Mouse (Mus musculus) liver, embryonic 16.5 days (tissue): ENCODE data around the gene Gm12166. TPM values are rescaled to one million over a fixed set of nuclear protein-coding genes. Genes with fewer than 3 reads are reported as not detected.
A peak's percentile ranks its signal among the peaks of the same experiment; 100 is the strongest.

Experiments
- ATAC-seq: fragments of 200-750 bp; cut with Nextera tagmentation; 2 replicates; pipeline ENCODE4 v1.8.0; 2017; ENCODE audit warnings: low read depth, mild to moderate bottlenecking, moderate number of reproducible peaks, moderate library complexity
- H3K27ac ChIP-seq: fragments of 300-500 bp; sonication (generic); 2 replicates; pipeline ENCODE4 v1.5.1; 2014; ENCODE audit warnings: mild to moderate bottlenecking, low read length
- H3K27me3 ChIP-seq: fragments of 300-500 bp; sonication (generic); 2 replicates; pipeline ENCODE4 v1.6.1; 2014; ENCODE audit warnings: low read depth, low read length, mixed read lengths; ENCODE audit not compliant: control insufficient read depth, insufficient read depth
- H3K36me3 ChIP-seq: fragments of 300-500 bp; sonication (generic); 2 replicates; pipeline ENCODE4 v1.6.1; 2014; ENCODE audit warnings: mild to moderate bottlenecking; ENCODE audit not compliant: control insufficient read depth, insufficient read depth
- H3K4me1 ChIP-seq: fragments of 300-500 bp; sonication (generic); 2 replicates; pipeline ENCODE4 v1.6.1; 2014; ENCODE audit warnings: low read depth, low read length, mixed read lengths; ENCODE audit not compliant: control insufficient read depth
- H3K4me2 ChIP-seq: fragments of 300-500 bp; sonication (generic); 2 replicates; pipeline ENCODE4 v1.6.1; 2014; ENCODE audit warnings: low read depth, low read length, mixed read lengths
- H3K4me3 ChIP-seq: fragments of 300-500 bp; sonication (generic); 2 replicates; pipeline ENCODE4 v1.5.1; 2014; ENCODE audit warnings: low read depth, mild to moderate bottlenecking, low read length
- H3K9ac ChIP-seq: fragments of 300-500 bp; sonication (generic); 2 replicates; pipeline ENCODE4 v1.6.1; 2014; ENCODE audit warnings: low read depth, low read length
- H3K9me3 ChIP-seq: fragments of 300-500 bp; sonication (generic); replicated peaks from 2 replicates; pipeline ENCODE4 v1.6.1; 2016; ENCODE audit warnings: low read length; ENCODE audit not compliant: control insufficient read depth
- WGBS: fragments of 180-500 bp; shearing (Covaris S2); extraction: QIAGEN DNeasy Blood & Tissue Kit; methylation state at CpG from one replicate; pipeline ENCODE4 v1.1.7; 2014; ENCODE audit not compliant: insufficient replicate concordance; 5-methylcytosine and 5-hydroxymethylcytosine counted together
- polyA plus RNA-seq: library from polyadenylated mRNA; unstranded; fragments of >200 nt; fragmentation: Nextera tagmentation; extraction: Ambion mirVana; gene quantifications from 2 replicates; pipeline ENCODE4 v1.2.1, GENCODE M21; 2015

Gm12166 gene
- polyA plus RNA-seq, 1 experiment from 2014 or later: 2.9 TPM

GRCm38 (mm10) chr11:46068756-46069407 is 16.8 kb upstream of the Gm12166 start:
- Histone ChIP-seq H3K4me3 (no peak overlapping the region), H3K27ac (peak overlapping the region; percentile 34; the same call in 1 of the 2 replicates), H3K4me1 (peaks cover 9% of the 10 kb centered on the region), H3K36me3 (no peaks in the 10 kb centered on the region), H3K4me2 (no peak overlapping the region), H3K9me3 (no peaks in the 10 kb centered on the region), H3K27me3 (no peaks in the 10 kb centered on the region; the same call in 1 of the 2 replicates), H3K9ac (no peak overlapping the region)
- 47% methylated on average over 12 of the region's 12 CpGs for WGBS
- ATAC-seq: no peak

- H3K36me3 ChIP-seq: no peaks in the 10 kb centered on the region
- H3K9me3 ChIP-seq: no peaks in the 10 kb centered on the region
- WGBS: 63% methylated on average over 10 of the region's 10 CpGs
- H3K27ac ChIP-seq: no peak overlapping the region
- no peak overlapping the region for H3K4me3 ChIP-seq
- H3K4me2 ChIP-seq: no peak overlapping the region
- H3K9ac ChIP-seq: no peak overlapping the region
- H3K4me1 ChIP-seq: peaks cover 6% of the 10 kb centered on the region
- ATAC-seq: no peak
- no peaks in the 10 kb centered on the region; the same call in 1 of the 2 replicates for H3K27me3 ChIP-seq
Observed at GRCm38 (mm10) chr11:46067371-46068060, 15.4 kb upstream of the Gm12166 start.

GRCm38 (mm10) chr11:46065201-46066011 is 13.3 kb upstream of the Gm12166 start:
- Histone ChIP-seq H3K9me3 (no peaks in the 10 kb centered on the region), H3K36me3 (no peaks in the 10 kb centered on the region), H3K9ac (no peak overlapping the region), H3K4me1 (peaks cover 4% of the 10 kb centered on the region), H3K27ac (0 out of 2 replicates have a peak overlapping the region, but pooled peaks have one; percentile 34), H3K27me3 (no peaks in the 10 kb centered on the region; the same call in 1 of the 2 replicates), H3K4me3 (no peak overlapping the region), H3K4me2 (no peak overlapping the region)
- WGBS: 37% methylated on average over 21 of the region's 21 CpGs
- peak; percentile 71 for ATAC-seq

GRCm38 (mm10) chr11:46064767-46065166 is 12.6 kb upstream of the Gm12166 start:
- WGBS: 45% methylated on average over 8 of the region's 8 CpGs
- Histone ChIP-seq H3K27ac (0 out of 2 replicates have a peak overlapping the region, but pooled peaks have one; percentile 34), H3K4me2 (no peak overlapping the region)

GRCm38 (mm10) chr11:46062993-46063731 is 11.0 kb upstream of the Gm12166 start:
- Histone ChIP-seq H3K9ac (no peak overlapping the region), H3K27me3 (peaks cover 5% of the 10 kb centered on the region), H3K27ac (no peak overlapping the region), H3K4me1 (peaks cover 4% of the 10 kb centered on the region), H3K4me2 (no peak overlapping the region), H3K9me3 (no peaks in the 10 kb centered on the region), H3K4me3 (no peak overlapping the region), H3K36me3 (no peaks in the 10 kb centered on the region)
- 39% methylated on average over 9 of the region's 9 CpGs for WGBS
- no peak for ATAC-seq

More at GRCm38 (mm10) chr11:46064767-46065166, 12.6 kb upstream of the Gm12166 start:
- Histone ChIP-seq H3K4me3 (no peak overlapping the region), H3K4me1 (peaks cover 4% of the 10 kb centered on the region), H3K27me3 (peaks cover under 1% of the 10 kb centered on the region; the same call in 1 of the 2 replicates), H3K36me3 (no peaks in the 10 kb centered on the region), H3K9me3 (no peaks in the 10 kb centered on the region), H3K9ac (no peak overlapping the region)
- ATAC-seq: no peak

- no peak for ATAC-seq
- Histone ChIP-seq H3K4me3 (no peak overlapping the region), H3K9me3 (no peaks in the 10 kb centered on the region), H3K4me1 (peaks cover 4% of the 10 kb centered on the region), H3K36me3 (no peaks in the 10 kb centered on the region), H3K4me2 (no peak overlapping the region), H3K9ac (no peak overlapping the region), H3K27me3 (peaks cover 10% of the 10 kb centered on the region), H3K27ac (no peak overlapping the region)
- 47% methylated on average over 4 of the region's 4 CpGs for WGBS
Observed at GRCm38 (mm10) chr11:46062569-46062968, 10.4 kb upstream of the Gm12166 start.

- H3K27ac ChIP-seq: no peak overlapping the region
- ATAC-seq: no peak
- H3K9ac ChIP-seq: no peak overlapping the region
- H3K4me2 ChIP-seq: no peak overlapping the region
- peaks cover 17% of the 10 kb centered on the region for H3K27me3 ChIP-seq
- no peaks in the 10 kb centered on the region for H3K9me3 ChIP-seq
- peaks cover 4% of the 10 kb centered on the region for H3K4me1 ChIP-seq
- H3K36me3 ChIP-seq: no peaks in the 10 kb centered on the region
- no peak overlapping the region for H3K4me3 ChIP-seq
- 26% methylated on average over 6 of the region's 6 CpGs for WGBS
Observed at GRCm38 (mm10) chr11:46061776-46062445, 9.8 kb upstream of the Gm12166 start.

GRCm38 (mm10) chr11:46060651-46061020 is 8.5 kb upstream of the Gm12166 start:
- H3K4me2 ChIP-seq: no peak overlapping the region
- no peaks in the 10 kb centered on the region for H3K9me3 ChIP-seq
- H3K4me1 ChIP-seq: peaks cover 5% of the 10 kb centered on the region
- H3K27me3 ChIP-seq: peaks cover 29% of the 10 kb centered on the region
- H3K9ac ChIP-seq: no peak overlapping the region
- no peak overlapping the region for H3K4me3 ChIP-seq
- H3K36me3 ChIP-seq: no peaks in the 10 kb centered on the region
- 54% methylated on average over 5 of the region's 5 CpGs for WGBS
- H3K27ac ChIP-seq: no peak overlapping the region
- no peak for ATAC-seq
